Mouse (Mus musculus) induced T-regulatory cell, adult 2 months (primary cell): ENCODE data around the gene Gng11.

Experiments
- DNase-seq: peaks from one replicate; pipeline ENCODE4 v3.0.0-alpha.2; 2012; ENCODE audit warnings: low read depth

Gene Gng11

GRCm38 (mm10) chr6:4003890-4004306, at the start of gene Gng11:
Gng11 (plus strand) TSS chr6:4003904.
- no peak for DNase-seq

DNA sequence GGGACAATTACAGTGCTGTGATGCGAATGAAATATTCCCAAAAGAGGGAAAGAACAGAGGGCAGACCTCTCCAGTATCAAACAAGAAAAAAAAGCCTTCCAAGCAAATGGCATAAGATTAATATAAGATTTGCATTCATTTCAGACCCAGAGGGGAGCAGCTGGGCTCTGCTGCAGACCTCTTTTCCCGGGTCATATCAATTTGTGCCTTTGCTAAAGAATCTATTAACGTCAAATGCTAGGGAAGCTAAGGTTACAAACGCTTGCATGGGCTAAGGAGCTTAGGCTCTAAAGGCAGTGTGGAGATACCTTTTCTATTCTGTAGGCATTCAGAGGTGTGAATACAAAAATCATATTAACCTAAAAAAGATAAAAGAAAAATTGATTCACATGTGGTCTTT, 48.7 kb upstream of the Gng11 start:
- DNase-seq: no peak

DNA sequence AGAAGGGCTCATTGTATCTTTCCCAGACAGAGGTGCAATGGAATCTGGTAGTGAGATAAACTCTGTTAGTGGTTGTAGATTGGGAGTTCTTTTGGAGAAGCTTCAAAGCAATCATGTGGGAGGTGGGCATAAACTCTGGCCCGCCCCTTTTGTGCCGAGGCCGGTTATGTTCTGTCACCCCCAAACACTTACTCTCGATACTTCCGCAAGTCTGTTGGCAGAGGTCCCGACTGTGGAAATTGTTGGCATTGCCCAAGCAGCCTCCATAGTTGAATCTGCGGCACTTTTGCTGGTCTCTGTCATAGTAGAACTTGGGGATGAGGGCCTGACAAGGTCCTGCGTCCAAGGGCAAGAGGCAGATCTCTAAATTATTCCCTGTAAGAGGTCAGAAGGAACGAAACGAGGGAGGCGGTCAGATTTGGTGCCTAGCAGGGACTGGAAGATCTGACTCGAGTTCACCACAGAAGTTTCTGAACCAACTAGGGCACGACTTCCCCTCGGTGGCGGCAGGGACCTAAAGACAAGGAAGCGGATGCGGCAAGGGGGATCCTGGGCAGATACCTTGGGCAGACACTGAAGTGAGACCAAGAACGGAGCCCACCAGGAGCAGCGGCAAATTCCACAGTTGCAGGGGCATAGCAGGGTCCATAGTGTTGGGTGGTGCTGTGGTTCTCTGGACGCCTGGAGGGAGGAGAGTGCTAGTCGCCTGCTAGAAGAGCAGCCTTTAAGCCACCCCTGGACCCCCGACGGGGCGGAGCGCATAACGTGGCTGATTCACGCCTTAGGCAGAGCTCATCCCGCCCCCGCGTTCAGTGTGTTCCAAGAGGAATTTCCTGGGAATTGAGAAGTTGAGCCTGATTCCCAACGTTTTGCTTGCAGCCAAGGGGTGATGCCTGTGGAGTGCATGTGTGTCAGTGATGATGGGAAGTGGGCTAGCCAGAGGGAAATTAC, 35.8 kb upstream of the Gng11 start:
- DNase-seq: no peak

DNA sequence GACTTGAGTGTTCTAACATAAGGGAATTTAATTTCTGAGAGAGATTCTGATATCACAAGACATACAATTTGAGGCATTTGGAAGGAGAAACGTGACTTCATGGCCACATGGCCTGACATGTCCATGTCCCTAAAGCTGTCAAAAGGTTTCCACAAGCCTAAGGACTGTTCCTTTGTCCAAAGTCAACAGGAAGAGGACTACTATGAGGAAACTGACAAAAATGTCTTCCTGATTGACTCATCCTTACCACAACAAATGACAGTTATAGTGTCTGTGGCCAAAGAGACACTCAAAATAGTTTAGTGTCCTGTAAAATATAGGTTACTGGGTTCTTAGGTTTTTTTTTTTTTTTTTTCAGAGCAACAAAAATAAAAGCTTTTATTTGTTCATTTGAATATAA, 30.0 kb upstream of the Gng11 start:
- DNase-seq: no peak

DNA sequence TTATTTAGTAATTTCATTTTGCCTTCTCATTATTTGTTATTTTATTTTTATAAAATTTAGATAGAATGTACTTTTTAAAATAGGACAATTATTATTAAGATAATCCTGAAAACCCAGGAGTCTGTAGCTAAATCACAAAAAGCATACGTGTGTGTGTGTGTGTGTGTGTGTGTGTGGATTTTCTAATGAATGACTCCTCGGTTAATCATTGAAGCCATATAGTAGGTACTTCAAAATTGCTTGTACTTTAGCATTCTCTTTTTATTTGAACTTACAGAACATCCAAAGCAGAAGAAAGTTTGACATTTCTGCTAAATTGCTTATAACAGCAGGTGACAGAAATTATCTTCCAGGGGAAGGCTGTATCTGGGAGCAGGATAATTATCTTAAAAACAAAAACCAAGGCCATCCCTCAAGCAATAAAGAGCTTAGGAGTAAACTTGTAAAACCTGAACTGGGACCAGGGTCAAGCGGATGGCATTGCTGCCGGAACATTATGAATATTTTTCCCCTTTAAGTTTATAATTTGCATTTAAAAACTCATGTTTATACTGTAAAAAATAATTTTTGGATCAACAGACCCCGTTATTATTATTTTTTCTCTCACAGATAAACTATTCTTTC, 20.9 kb upstream of the Gng11 start:
- no peak for DNase-seq

GRCm38 (mm10) chr6:3988750-3989149, 15.0 kb upstream of the Gng11 start, which contains the start of gene Tfpi2:
Tfpi2 (minus strand) TSS chr6:3988919.
- DNase-seq: no peak

- no peak for DNase-seq
Observed at GRCm38 (mm10) chr6:3993492-3993891, 10.2 kb upstream of the Gng11 start, which contains the start of gene Gngt1. Gngt1 (plus strand) TSS chr6:3993792.

DNA sequence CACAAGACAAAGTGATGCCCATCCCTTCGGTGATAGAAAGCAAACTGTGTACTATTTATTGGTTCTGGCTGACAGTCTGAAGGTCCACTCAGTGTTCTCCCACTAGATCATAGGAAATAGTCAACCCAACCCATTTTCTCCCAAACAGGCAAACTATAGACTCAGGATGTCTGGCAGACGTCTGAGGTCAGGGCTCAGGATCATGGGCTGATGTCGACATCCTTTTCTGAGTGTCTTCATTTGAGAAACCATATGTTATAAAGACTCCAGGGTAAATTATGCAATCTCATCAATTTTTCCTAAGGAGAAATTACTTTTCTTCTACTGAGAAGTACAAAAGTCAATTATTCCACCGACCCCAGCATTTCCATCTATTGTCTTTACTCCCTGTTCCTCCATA, 5.6 kb upstream of the Gng11 start:
- DNase-seq: no peak

- no peak for DNase-seq
Observed at GRCm38 (mm10) chr6:3999296-3999695, 4.4 kb upstream of the Gng11 start.

DNA sequence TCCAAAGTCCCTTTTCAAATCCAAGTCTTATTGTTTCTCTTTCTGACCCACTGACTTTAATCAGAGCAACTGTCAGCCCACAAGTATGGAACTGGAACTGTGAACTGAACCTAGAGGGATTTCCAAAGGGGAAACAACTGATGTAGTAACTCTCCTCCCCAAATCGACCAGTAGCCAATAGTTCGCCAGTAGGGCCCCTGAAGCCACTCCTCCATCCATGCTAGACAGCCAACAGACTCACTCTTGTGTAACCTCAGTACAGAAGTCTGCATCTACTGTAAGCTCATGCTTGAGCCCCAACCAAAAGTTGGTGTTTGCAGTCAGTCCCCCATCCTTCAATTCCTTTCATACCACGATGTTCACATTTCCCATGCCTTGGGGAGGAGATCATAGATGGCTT, 3.0 kb upstream of the Gng11 start:
- DNase-seq: no peak

DNA sequence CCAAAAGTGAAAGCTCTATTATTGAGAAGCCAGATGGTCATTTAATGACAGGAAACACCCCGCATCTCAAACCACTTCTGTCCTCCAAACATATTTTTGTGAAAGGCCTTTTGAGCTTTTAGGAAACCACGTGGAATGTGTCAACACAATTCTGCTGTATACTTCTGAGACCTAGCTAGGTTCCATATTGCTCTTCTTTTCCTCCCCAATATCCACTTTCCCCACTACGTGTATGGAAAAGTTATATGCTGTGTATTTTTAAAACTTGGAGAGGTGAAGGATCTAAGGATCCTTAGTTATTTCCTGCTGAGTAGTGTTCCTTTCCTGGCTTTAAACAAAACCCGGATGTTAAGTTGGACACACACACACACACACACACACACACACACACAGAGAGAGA, 259 bp upstream of the Gng11 start:
- no peak for DNase-seq

- DNase-seq: no peak
Observed at GRCm38 (mm10) chr6:4004808-4005207, 1.1 kb downstream of the Gng11 start.

DNA sequence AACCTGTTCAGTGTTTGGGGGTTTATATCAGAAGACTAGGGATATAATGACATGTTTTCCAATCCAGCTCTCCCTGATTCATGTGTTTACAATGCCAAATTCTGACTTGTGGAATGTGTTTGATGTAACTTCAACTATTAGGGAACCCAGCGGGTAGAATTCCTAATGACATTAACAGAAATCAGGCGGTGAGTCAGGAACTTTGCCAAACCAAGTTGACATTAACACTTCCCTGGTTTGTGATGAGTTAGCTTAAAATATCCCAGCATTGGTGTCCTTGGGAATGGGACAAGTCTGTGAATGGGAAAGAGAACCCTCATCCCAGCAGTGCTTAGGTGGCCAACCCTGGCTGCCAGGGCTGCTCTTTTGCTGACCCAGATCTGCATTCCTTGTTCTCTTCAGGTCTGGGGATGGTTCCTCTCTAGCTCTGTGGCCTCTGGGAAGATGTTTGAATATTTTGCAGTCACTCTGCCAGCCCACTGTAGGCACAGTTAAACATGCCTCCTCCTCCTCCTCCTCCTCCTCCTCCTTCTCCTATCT, 4.9 kb downstream of the Gng11 start:
- no peak for DNase-seq

GRCm38 (mm10) chr6:4009548-4009947, 5.8 kb downstream of the Gng11 start:
- no peak for DNase-seq

DNA sequence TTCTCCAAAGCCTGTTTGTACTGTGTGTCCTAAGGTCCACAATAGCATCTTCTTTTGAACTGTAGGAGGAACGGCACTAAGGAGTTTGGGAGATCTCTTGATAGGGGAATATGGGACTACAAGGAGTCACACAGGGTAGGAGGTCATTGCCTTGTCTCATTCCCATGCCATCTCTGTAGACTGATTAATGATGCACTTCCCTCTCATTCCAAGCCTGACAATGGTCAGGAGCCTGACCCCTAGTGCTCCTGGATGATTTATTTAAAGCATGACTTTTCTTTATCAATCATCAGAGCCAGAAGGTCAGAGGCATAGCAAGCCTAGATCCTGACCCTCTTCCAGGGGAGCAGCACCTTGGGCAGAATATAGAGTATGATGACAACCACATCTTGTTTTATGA, 18.9 kb downstream of the Gng11 start:
- no peak for DNase-seq

GRCm38 (mm10) chr6:4026367-4026766, 22.7 kb downstream of the Gng11 start:
- no peak for DNase-seq

DNA sequence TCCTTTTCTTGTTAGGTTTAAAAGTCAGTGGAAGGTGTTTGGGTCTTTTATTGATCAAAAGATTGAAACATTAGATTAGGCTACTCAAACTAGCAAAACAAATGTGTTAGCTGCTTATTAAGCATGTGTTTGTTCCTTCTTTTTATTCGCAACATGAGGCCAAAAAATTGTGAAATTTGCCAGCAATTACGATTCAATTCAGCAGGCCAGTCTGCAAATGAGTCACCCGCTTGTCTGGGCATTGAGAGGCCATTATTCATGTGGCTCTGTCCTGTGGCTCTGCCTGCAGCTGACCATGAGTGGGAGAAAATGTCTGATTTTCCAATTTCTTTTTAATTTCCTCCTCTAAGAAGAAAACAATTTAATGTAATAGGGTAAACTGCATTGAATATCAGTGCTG, 27.3 kb downstream of the Gng11 start:
- no peak for DNase-seq

DNA sequence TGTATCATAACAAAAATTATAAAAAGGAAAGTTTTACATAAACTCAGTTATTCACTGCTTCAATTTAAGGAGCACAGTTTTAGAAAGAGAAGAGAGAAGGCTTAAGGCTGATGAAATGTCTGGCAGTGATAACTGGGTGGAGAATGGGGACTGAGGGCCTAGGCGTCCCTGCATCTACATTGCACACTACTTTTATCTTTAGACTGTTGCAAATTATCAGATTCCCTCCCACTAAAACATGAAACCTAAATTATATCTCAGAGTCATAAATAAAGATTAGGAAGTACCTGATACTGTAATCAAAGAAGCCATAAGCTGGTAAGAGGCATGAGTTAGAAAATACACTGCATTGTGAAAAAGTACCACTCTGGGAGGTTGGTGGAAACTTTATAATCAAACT, 38.1 kb downstream of the Gng11 start:
- no peak for DNase-seq

- DNase-seq: no peak
Observed at GRCm38 (mm10) chr6:4047200-4047599, 43.5 kb downstream of the Gng11 start.

GRCm38 (mm10) chr6:4052843-4053242, 49.1 kb downstream of the Gng11 start:
- DNase-seq: no peak

GRCm38 (mm10) chr6:4054387-4054786, 50.7 kb downstream of the Gng11 start:
- DNase-seq: no peak
